Mouse (Mus musculus) neural tube, embryonic 15.5 days (tissue): ENCODE measurements around the gene Zfp800. TPM values are rescaled to one million over a fixed set of nuclear protein-coding genes. Genes with fewer than 3 reads are reported as not detected.

Experiments used
- ATAC-seq: fragments of 200-750 bp; cut with Nextera tagmentation; 2 replicates; pipeline ENCODE4 v1.8.0; 2017; ENCODE audit warnings: mild to moderate bottlenecking, moderate TSS enrichment, moderate library complexity; ENCODE audit not compliant: low FRiP score
- H3K27ac ChIP-seq: fragments of 300-500 bp; sonication (generic); replicated peaks from 2 replicates; pipeline ENCODE4 v1.5.1; 2015; ENCODE audit warnings: mild to moderate bottlenecking, inconsistent platforms
- H3K27me3 ChIP-seq: fragments of 300-500 bp; sonication (generic); replicated peaks from 2 replicates; pipeline ENCODE4 v1.6.1; 2015; ENCODE audit warnings: inconsistent platforms
- H3K36me3 ChIP-seq: fragments of 300-500 bp; sonication (generic); 2 replicates; pipeline ENCODE4 v1.6.1; 2015; ENCODE audit warnings: inconsistent platforms
- H3K4me1 ChIP-seq: fragments of 300-500 bp; sonication (generic); 2 replicates; pipeline ENCODE4 v1.6.1; 2015; ENCODE audit warnings: inconsistent platforms
- H3K4me2 ChIP-seq: fragments of 300-500 bp; sonication (generic); 2 replicates; pipeline ENCODE4 v1.6.1; 2015; ENCODE audit warnings: inconsistent platforms, mild to moderate bottlenecking, moderate library complexity
- H3K4me3 ChIP-seq: fragments of 300-500 bp; sonication (generic); replicated peaks from 2 replicates; pipeline ENCODE4 v1.5.1; 2015; ENCODE audit warnings: mild to moderate bottlenecking, inconsistent platforms
- H3K9ac ChIP-seq: fragments of 300-500 bp; sonication (generic); replicated peaks from 2 replicates; pipeline ENCODE4 v1.6.1; 2015; ENCODE audit warnings: mild to moderate bottlenecking, inconsistent platforms
- H3K9me3 ChIP-seq: fragments of 300-500 bp; sonication (generic); replicated peaks from 2 replicates; pipeline ENCODE4 v1.6.1; 2016; ENCODE audit warnings: inconsistent platforms
- WGBS: fragments of 180-500 bp; shearing (Covaris S2); methylation state at CpG from one replicate; pipeline ENCODE4 v1.1.7; 2015; ENCODE audit warnings: mixed read lengths; 5-methylcytosine and 5-hydroxymethylcytosine counted together
- polyA plus RNA-seq: library from polyadenylated mRNA; unstranded; fragments of >200 nt; fragmentation: Nextera tagmentation; extraction: Ambion mirVana; gene quantifications from 2 replicates; pipeline ENCODE4 v1.2.1, GENCODE M21; 2015

Gene Zfp800
- polyA plus RNA-seq, 1 experiment from 2014 or later = 21.3 TPM

- H3K4me1 ChIP-seq = peaks cover 77% of the 10 kb centered on the region
- under 1% methylated on average over 27 of the region's 27 CpGs for WGBS
Observed at GRCm38 (mm10) chr6:28421469-28422000, 23.7 kb upstream of the Zfp800 start.

GRCm38 (mm10) chr6:28420865-28421264, 23.1 kb upstream of the Zfp800 start:
- Histone ChIP-seq H3K27ac (no peak overlapping the region), H3K9ac (peak overlapping the region; percentile 47), H3K9me3 (no peaks in the 10 kb centered on the region), H3K4me2 (peak overlapping the region; percentile 89), H3K36me3 (peaks cover 30% of the 10 kb centered on the region), H3K4me1 (peaks cover 73% of the 10 kb centered on the region), H3K27me3 (no peaks in the 10 kb centered on the region), H3K4me3 (peak overlapping the region; percentile 51)
- ATAC-seq = no peak
- 31% methylated on average over 13 of the region's 13 CpGs for WGBS

More at GRCm38 (mm10) chr6:28421469-28422000, 23.7 kb upstream of the Zfp800 start:
- peak; percentile 89 for ATAC-seq
- H3K36me3 ChIP-seq = peaks cover 36% of the 10 kb centered on the region
- no peaks in the 10 kb centered on the region for H3K27me3 ChIP-seq
- H3K27ac ChIP-seq = peak overlapping the region; percentile 14
- H3K4me2 ChIP-seq = peak overlapping the region; percentile 89
- H3K4me3 ChIP-seq = peak overlapping the region; percentile 51
- peak overlapping the region; percentile 47 for H3K9ac ChIP-seq
- no peaks in the 10 kb centered on the region for H3K9me3 ChIP-seq

GRCm38 (mm10) chr6:28420361-28420760, 22.6 kb upstream of the Zfp800 start:
- peaks cover 69% of the 10 kb centered on the region for H3K4me1 ChIP-seq
- peak overlapping the region; percentile 51 for H3K4me3 ChIP-seq
- H3K4me2 ChIP-seq = peak overlapping the region; percentile 89
- H3K36me3 ChIP-seq = peaks cover 32% of the 10 kb centered on the region
- H3K27ac ChIP-seq = no peak overlapping the region
- no peak for ATAC-seq
- H3K9ac ChIP-seq = peak overlapping the region; percentile 47; the same call in 1 of the 2 replicates
- H3K9me3 ChIP-seq = no peaks in the 10 kb centered on the region
- 87% methylated on average over 17 of the region's 17 CpGs for WGBS
- H3K27me3 ChIP-seq = no peaks in the 10 kb centered on the region

- H3K4me3 ChIP-seq = 0 out of 2 replicates have a peak overlapping the region, but pooled peaks have one; percentile 51
- H3K27me3 ChIP-seq = no peaks in the 10 kb centered on the region
- peaks cover 62% of the 10 kb centered on the region for H3K4me1 ChIP-seq
- ATAC-seq = no peak
- H3K27ac ChIP-seq = no peak overlapping the region
- peaks cover 36% of the 10 kb centered on the region for H3K36me3 ChIP-seq
- peak overlapping the region; percentile 89 for H3K4me2 ChIP-seq
- H3K9ac ChIP-seq = no peak overlapping the region
- WGBS = 85% methylated on average over 2 of the region's 2 CpGs
- no peaks in the 10 kb centered on the region for H3K9me3 ChIP-seq
Observed at GRCm38 (mm10) chr6:28419673-28420072, 21.9 kb upstream of the Zfp800 start.

GRCm38 (mm10) chr6:28418449-28418848, 20.6 kb upstream of the Zfp800 start:
- WGBS = 88% methylated on average over 14 of the region's 14 CpGs
- no peak for ATAC-seq
- Histone ChIP-seq H3K36me3 (peaks cover 36% of the 10 kb centered on the region), H3K4me2 (peak overlapping the region; percentile 6; the same call in 1 of the 2 replicates), H3K9me3 (no peaks in the 10 kb centered on the region), H3K9ac (no peak overlapping the region), H3K4me1 (peaks cover 56% of the 10 kb centered on the region), H3K27me3 (no peaks in the 10 kb centered on the region), H3K4me3 (no peak overlapping the region), H3K27ac (peak overlapping the region; percentile 37; the same call in 1 of the 2 replicates)

- no peak for ATAC-seq
Observed at GRCm38 (mm10) chr6:28416981-28417380, 19.2 kb upstream of the Zfp800 start.

GRCm38 (mm10) chr6:28411236-28411635, 13.4 kb upstream of the Zfp800 start:
- peaks cover 9% of the 10 kb centered on the region for H3K36me3 ChIP-seq
- H3K9ac ChIP-seq = no peak overlapping the region
- no peak overlapping the region for H3K4me2 ChIP-seq
- no peaks in the 10 kb centered on the region for H3K9me3 ChIP-seq
- ATAC-seq = no peak
- H3K4me3 ChIP-seq = no peak overlapping the region
- H3K4me1 ChIP-seq = no peaks in the 10 kb centered on the region
- no peaks in the 10 kb centered on the region for H3K27me3 ChIP-seq
- H3K27ac ChIP-seq = no peak overlapping the region
- 74% methylated on average over 2 of the region's 2 CpGs for WGBS

More at GRCm38 (mm10) chr6:28416981-28417380, 19.2 kb upstream of the Zfp800 start:
- H3K4me1 ChIP-seq = peaks cover 46% of the 10 kb centered on the region
- peaks cover 36% of the 10 kb centered on the region for H3K36me3 ChIP-seq
- H3K9ac ChIP-seq = no peak overlapping the region
- 69% methylated on average over 4 of the region's 4 CpGs for WGBS
- no peaks in the 10 kb centered on the region for H3K9me3 ChIP-seq
- H3K27me3 ChIP-seq = no peaks in the 10 kb centered on the region
- H3K4me2 ChIP-seq = no peak overlapping the region
- H3K27ac ChIP-seq = no peak overlapping the region
- no peak overlapping the region for H3K4me3 ChIP-seq

- no peak for ATAC-seq
- Histone ChIP-seq H3K27me3 (no peaks in the 10 kb centered on the region), H3K4me3 (no peak overlapping the region), H3K4me2 (no peak overlapping the region), H3K4me1 (no peaks in the 10 kb centered on the region), H3K36me3 (peaks cover under 1% of the 10 kb centered on the region), H3K9ac (no peak overlapping the region), H3K27ac (no peak overlapping the region), H3K9me3 (no peaks in the 10 kb centered on the region)
- WGBS = 84% methylated on average over 9 of the region's 9 CpGs
Observed at GRCm38 (mm10) chr6:28410053-28410452, 12.2 kb upstream of the Zfp800 start.

GRCm38 (mm10) chr6:28399791-28400190, 2.0 kb upstream of the Zfp800 start:
- Histone ChIP-seq H3K4me3 (no peak overlapping the region), H3K9me3 (no peaks in the 10 kb centered on the region), H3K4me1 (peaks cover 22% of the 10 kb centered on the region), H3K9ac (no peak overlapping the region), H3K36me3 (no peaks in the 10 kb centered on the region), H3K27me3 (0 out of 2 replicates have a peak, but pooled peaks cover 6% of the 10 kb centered on the region), H3K4me2 (no peak overlapping the region), H3K27ac (no peak overlapping the region)
- no peak for ATAC-seq
- 92% methylated on average over 4 of the region's 4 CpGs for WGBS

- Histone ChIP-seq H3K27ac (no peak overlapping the region), H3K36me3 (no peaks in the 10 kb centered on the region), H3K27me3 (0 out of 2 replicates have a peak, but pooled peaks cover 6% of the 10 kb centered on the region), H3K9ac (no peak overlapping the region), H3K4me2 (no peak overlapping the region), H3K4me3 (no peak overlapping the region), H3K9me3 (no peaks in the 10 kb centered on the region), H3K4me1 (peaks cover 22% of the 10 kb centered on the region)
- 88% methylated on average over 3 of the region's 3 CpGs for WGBS
- no peak for ATAC-seq
Observed at GRCm38 (mm10) chr6:28398726-28399125, 921 bp upstream of the Zfp800 start.

- peak; percentile 59; the same call in 1 of the 2 replicates for ATAC-seq
- peak overlapping the region; percentile 23; the same call in 1 of the 2 replicates for H3K27ac ChIP-seq
- 0 out of 2 replicates have a peak, but pooled peaks cover 6% of the 10 kb centered on the region for H3K27me3 ChIP-seq
- 1% methylated on average over 19 of the region's 19 CpGs for WGBS
- H3K9me3 ChIP-seq = no peaks in the 10 kb centered on the region
- H3K9ac ChIP-seq = peak overlapping the region; percentile 48
- peak overlapping the region; percentile 92 for H3K4me2 ChIP-seq
- H3K36me3 ChIP-seq = no peaks in the 10 kb centered on the region
- H3K4me3 ChIP-seq = peak overlapping the region; percentile 51
- peaks cover 22% of the 10 kb centered on the region for H3K4me1 ChIP-seq
Observed at GRCm38 (mm10) chr6:28396853-28397457, 850 bp downstream of the Zfp800 start.
